Mouse (Mus musculus) mouse trophoblast stem cell (cell line): ENCODE results near the gene Klf16.
"Not testable (repeated sequence)": the region's sequence is repeated elsewhere in the genome, so short reads cannot be mapped to it uniquely, and the experiment has no call there.

Experiments
- in situ Hi-C, 2 experiments: fragments of 300-500 bp; cut with MseI, MboI; formaldehyde crosslinking; loops; 2 replicates in 1 of 2; 3 replicates in 1 of 2; pipeline ENCODE4 v1.15.1; 2025

Klf16 gene

GRCm38 (mm10) chr10:80606306-80606705, 29.2 kb upstream of the Klf16 start:
- in situ Hi-C loops = no loop called here

DNA sequence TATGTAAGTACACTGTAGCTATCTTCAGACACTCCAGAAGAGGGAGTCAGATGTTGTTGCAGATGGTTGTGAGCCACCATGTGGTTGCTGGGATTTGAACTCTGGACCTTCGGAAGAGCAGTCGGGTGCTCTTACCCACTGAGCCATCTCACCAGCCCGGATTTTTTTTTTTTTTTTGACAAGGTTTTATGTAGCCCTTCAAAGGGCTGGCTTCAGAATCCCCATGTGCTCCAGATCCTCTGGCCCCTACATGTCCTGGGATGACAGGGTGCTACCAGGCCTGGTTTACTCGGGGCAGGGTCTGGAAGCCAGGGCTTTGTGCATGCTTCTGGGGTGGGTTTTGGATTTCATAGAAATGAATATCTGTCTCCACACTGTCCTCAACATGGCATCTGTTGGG, 28.6 kb upstream of the Klf16 start, which contains the start of gene Gm49322:
Gm49322 (plus strand) TSS at position 301 of the 400 bp plus-strand sequence.
- in situ Hi-C loops = not testable (repeated sequence)

DNA sequence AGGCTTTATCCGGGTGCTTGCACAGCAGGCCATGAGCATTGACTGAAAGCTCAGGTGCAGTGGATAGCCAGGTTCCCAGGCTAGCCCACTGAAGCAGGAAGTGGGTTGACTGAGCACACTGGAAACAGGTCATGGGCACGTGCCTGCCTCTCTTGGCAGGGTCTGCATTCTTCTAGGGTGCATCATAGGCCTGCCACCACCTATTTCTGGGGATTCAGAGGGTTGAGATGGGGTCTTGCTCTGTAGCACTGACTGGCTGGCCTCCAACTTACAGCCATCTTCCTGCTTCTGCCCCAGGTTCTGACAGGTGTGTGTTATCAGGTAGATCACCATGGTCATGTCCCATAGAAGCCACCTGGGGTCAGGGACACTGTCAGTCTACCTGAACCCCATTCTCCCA, 27.9 kb upstream of the Klf16 start:
- in situ Hi-C loops = no loop called here

DNA sequence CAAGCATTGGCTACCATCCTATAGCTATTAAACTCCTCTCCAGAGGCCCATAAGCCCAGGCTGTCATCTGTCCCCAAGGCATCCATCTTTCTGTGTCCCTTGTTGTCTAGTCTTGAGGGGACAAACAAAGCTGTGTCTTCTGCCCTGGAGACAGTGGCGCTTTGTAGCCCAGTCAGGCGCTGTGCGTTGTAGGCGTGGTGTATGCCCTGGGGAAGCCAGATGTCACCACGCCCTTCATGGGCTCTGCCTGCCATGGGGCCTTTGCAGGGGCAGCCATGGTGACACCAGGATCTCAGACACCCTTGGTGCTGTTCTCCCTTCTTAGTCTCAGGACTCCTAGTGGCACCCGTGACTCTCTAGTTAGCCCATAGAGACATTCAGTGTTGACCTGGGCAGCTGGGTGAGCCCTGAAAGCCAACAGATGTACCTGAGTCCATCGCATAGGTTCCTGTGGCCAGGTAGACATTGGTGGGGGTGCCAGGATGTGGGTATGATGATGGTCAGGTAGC, 26.9 kb upstream of the Klf16 start:
- in situ Hi-C loops = no loop called here

- in situ Hi-C loops = no loop called here
These were observed 26.2 kb upstream of the Klf16 start for GRCm38 (mm10) chr10:80603364-80603763.

DNA sequence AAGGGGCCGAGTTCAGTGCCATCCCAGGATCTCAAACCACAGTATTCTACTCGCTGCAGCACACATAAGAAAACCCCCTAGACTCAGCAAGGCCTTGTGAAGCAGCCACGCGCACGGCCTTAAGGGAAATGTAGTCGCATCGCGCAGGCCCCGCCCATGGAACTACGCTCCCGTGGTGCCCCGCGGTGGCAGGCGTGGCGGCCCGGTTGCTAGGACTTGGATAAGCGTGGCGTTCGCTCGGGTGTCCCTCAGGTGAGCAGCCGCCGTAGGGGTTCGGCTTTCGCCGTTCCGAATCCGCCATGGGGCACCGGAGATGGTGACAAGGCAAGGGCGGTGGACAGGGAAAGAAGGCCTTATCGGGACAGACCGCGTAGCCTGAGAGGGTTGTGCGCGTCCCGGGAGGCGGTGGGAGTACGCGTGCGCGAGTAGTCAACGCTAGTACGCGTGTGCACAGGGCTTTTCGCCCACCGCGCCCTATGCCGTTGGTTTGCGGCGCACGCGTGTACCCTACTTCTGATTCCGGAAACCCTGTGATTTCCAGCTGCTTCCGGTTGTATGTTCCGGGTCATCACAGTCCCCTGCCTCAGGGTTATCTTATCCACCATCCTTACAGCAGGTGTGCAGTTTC, 25.7 kb upstream of the Klf16 start, which contains the start of the genes Scamp4 and Adat3:
Scamp4 (plus strand) TSS at position 175 of the 628 bp plus-strand sequence.
Adat3 (plus strand) TSS at position 183 of the 628 bp plus-strand sequence.
- in situ Hi-C loops = no loop called here

GRCm38 (mm10) chr10:80596318-80596717, 19.2 kb upstream of the Klf16 start:
- in situ Hi-C loops = no loop called here

GRCm38 (mm10) chr10:80589879-80590854, 13.0 kb upstream of the Klf16 start, which contains the start of gene Abhd17a:
Gene Abhd17a (minus strand): TSS chr10:80590341.
- in situ Hi-C loops = no loop called here

DNA sequence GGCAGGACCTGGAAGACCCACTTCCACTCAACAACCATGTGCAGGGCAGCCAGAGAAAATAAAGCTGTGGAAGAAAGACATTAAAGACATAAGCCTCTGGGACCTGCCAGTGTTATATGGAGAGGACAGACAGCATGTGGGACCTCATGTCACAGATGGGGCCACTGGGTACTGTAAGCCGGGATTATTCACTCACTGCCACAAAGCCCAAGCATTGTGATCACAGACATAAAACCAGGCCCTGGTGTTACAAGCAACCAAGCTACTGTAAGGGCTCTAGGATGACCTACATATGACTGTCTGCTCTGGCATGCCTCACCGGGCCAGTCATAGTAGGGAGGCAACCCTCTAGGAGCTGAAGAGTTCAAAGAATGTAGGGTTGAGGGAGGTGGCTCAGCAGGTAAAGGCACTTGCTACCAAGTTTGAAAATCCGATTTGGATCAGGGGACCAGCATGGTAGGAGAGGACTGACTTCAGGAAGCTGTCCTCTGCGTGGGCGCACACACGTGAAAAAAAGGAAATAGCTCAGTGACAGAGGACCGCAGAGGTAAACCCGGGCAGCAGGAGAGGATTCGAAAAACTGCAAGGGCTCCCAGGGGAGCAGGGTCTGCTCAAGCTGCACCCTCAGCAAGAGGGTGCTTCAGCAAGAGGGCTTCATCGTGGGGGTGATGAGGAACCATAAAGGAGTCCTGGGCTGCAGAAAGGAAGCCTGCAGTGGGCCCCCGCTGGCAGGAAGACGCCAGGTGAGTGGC, 12.2 kb upstream of the Klf16 start:
- in situ Hi-C loops = no loop called here

DNA sequence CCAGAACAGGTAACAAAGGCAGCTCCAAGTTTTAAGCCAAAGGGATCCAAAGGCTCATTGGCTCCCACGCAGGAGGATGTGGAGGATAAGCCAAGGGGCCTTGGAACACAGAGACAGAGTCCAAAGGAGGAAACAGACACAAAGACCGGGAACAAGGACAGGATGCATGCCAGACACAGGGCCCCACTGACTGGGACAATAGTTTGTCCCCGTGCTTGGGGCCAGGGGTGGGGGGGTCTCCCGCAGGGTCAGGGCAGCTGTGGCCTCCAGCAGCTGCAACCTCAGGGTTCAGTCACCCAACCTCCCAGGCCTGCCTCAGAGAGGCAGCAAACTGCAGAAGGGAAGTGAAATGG, 10.2 kb upstream of the Klf16 start:
- in situ Hi-C loops = no loop called here

GRCm38 (mm10) chr10:80586407-80587304, 9.5 kb upstream of the Klf16 start:
- in situ Hi-C loops = no loop called here

DNA sequence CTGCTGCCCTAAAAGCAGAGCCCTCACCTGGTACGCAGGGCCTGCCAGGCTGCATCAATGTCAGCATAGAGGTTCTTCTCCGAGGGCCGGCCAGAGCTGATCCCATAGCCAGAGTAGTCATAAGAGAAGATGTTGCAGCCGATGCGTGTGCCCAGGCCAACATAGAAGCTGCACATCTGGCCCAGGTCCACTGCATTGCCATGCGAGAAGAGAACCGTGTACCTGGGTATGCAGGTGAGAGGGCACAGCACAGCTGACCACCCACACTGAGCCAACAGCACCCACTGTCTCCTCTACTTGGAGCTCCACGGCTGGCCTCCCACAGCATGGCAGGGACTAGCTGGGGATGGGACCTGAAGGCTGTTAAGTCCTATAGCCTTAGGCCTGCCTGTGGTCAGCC, 8.5 kb upstream of the Klf16 start:
- in situ Hi-C loops = no loop called here

DNA sequence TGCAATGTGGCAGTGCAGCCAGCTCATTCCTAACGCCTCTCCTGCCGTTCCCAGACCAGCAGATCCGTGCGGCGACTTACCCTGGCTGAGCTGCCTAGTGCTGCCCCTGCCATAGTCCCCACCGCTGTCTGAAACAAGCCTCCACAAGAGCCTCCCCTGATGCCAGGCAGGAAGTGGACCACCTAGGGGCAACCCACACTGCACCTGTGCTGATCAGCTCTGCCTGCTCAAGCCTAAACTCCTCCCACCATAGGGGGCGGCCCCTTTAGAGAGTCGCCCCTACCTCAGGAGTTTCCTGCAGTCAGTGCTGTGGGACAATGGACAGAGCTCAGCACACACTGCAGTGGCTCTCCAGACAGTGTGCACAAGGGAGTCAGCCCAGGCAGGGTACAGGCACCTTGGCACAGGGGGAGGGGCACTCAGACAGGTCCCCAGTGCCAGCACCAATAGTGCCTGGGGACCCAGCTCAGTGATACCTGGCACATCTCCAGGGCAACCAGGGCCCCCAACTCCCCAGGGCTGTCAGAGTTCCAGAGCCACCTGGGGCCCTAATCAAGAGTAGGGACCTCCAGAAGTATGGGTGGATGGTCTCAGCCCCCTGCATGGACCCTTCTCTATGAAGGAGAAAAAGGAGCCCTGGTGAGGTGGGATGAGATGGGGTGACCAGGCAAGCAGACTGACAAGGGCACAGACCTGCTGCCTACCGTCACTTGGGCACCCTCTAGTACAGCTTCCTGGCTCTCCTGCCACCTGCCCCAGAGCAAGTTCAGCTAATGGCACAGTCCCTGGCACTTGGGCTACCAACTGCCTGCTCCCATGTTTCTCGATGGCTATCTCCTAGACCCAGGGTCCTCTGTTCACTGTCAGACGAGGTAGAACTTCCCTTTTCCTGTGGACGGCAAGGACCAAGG, 7.8 kb upstream of the Klf16 start:
- in situ Hi-C loops = no loop called here

DNA sequence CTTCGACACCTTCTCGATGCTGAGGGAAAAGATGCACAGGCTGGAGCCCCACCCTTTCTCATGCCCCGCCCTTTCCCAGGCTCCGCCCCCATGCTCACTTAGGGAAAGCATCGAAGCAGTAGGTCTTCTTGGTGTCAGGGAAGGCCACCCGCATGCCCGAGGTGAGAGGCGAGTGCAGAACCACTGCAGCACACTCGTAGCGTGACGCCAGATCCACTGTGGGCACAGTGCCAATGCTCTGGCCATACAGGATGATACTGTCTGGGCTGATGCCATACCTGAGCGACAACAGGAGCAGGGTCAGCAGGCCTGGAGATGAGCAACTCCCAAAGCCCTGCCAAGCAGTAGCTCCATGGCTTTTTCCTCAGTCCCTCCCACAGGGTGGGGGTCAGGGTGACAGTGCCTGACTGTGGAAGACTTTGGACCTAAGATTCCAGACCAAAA, 6.9 kb upstream of the Klf16 start:
- in situ Hi-C loops = no loop called here

GRCm38 (mm10) chr10:80583047-80583446, 5.9 kb upstream of the Klf16 start:
- in situ Hi-C loops = no loop called here

DNA sequence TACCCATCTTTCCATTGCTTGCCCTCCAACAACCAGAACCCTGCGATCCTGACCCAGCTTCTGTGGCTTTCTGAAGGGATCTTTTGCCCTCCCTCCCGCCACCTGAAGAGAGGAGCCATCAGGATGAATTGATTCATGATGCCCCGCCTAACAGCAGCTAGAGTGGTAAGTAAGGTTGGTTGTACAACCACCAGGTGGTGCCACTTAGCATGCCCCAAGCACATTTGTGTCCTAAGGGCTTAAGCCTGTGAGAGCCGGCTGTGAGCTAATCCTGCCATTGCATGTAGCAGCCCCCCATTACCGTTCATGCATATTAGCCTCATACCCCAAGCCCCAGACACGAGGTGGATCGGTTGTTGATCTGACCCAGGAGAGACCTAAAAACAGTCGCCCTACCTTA, 1.8 kb upstream of the Klf16 start:
- in situ Hi-C loops = no loop called here

DNA sequence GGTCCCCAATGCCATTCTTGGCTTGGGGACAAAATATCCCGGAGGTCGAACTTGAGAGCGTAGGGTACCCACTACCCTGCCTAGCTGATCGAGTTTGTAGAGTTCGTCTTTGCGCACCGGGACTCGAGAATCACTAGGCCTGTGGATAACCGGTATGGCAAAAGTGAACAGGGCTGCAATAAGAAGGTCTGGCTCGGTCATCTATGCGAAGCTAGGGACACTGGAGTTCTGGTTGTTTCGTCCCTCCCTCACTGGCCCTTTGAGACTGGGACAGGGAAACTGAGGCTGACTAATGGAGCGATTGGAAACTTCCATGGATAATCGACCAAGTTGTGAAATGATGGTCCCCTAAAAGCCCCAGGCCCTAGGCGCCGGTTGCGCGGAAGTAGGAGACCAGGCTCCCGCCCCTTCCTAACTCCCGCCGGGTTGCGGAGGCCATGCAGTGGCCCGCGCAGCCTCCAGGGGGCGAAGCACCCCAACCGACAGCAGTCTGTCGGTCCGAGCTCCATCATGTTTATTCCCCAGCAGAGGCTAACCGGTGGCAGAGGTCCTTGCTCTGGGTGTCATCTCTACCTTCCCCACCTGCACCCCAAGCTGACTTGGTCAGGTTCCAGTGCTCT, 1.1 kb upstream of the Klf16 start:
- in situ Hi-C loops = no loop called here

GRCm38 (mm10) chr10:80576351-80577194, 548 bp downstream of the Klf16 start:
- in situ Hi-C loops = no loop called here
